Mouse (Mus musculus) bone marrow, adult 2 months (tissue): ENCODE data around the gene Fmnl1.

ENCODE experiments used
- CTCF ChIP-seq: fragments of 200-500 bp; IDR thresholded peaks from 2 replicates; pipeline ENCODE4 v1.5.1; 2011; ENCODE audit warnings: low read length, control low read depth; ENCODE audit not compliant: control insufficient read depth, insufficient read depth
- POLR2A ChIP-seq: fragments of 200-500 bp; IDR thresholded peaks from 2 replicates; pipeline ENCODE4 v1.6.1; 2011; ENCODE audit warnings: low read depth, mild to moderate bottlenecking, control low read depth, low read length, borderline replicate concordance; ENCODE audit not compliant: control insufficient read depth

DNA sequence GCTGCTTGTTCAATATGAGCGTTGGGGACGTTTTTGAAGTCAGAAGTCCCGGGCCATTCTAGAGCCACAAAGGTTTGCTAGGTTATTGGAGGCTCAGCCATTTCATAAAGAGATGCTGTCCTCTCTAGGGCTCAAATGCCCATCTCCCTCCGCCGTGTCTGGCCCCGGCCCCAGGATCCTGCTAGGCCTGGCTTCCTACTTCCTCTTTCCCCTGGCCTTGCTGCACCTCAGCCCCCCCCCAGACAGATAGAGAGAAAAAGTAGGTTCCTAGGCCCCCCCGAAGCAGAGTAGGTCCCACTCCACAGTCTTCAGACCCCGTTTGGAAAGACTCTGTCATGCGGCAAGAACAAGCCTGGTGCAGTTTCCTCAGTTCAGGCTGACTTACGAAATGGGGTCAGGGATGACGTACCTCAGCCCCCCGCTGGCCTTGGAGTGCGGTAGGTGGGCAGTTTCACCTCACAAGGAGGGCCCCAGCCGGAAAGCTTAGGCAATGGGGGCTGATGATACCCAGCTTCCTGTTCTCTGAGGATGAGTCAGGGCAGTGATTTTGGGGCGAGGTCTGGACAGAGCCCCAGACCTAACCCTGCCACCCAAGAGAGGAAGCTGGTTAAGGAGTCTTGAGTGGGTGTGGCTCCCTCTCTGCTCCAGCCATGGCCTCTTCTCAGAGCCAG is 7.0 kb downstream of the Fmnl1 start:
- no peak for TF ChIP-seq CTCF
- TF ChIP-seq POLR2A = no peak
